Mouse (Mus musculus): ENCODE results near the gene Lst1. TPM values are rescaled to one million over a fixed set of nuclear protein-coding genes. Genes with fewer than 3 reads are reported as not detected.

Lst1 gene
- polyA plus RNA-seq, 1 experiment from 2014 or later, result 5.8 TPM

- peaks cover 16% of the 10 kb centered on the region for H3K4me1 ChIP-seq (ENCODE audit: control insufficient read depth, insufficient read depth, low read length)
- ATAC-seq (ENCODE audit: insufficient read depth, low FRiP score, low TSS enrichment) (no peak), DNase-seq (ENCODE audit: low spot score) (no peak)
- no peaks in the 10 kb centered on the region for H3K27me3 ChIP-seq (ENCODE audit: control insufficient read depth, insufficient read depth, low read length)
- no peak overlapping the region for H3K27ac ChIP-seq (ENCODE audit: low read depth, low read length)
- H3K4me2 ChIP-seq (ENCODE audit: low read depth), result no peak overlapping the region
- no peak overlapping the region for H3K9ac ChIP-seq (ENCODE audit: low read length)
- H3K4me3 ChIP-seq (ENCODE audit: low read depth, low read length), result no peak overlapping the region
- peaks cover 52% of the 10 kb centered on the region for H3K36me3 ChIP-seq (ENCODE audit: control insufficient read depth, insufficient read depth, low read length)
- no peaks in the 10 kb centered on the region for H3K9me3 ChIP-seq (ENCODE audit: control insufficient read depth, low read length)
- 86% methylated on average over 11 of the region's 11 CpGs for WGBS
Observed at GRCm38 (mm10) chr17:35161421-35161820, 26.8 kb downstream of the Lst1 start.

GRCm38 (mm10) chr17:35159638-35160037 lies 28.6 kb downstream of the Lst1 start:
- no peak overlapping the region for H3K4me3 ChIP-seq (ENCODE audit: low read depth, low read length)
- no peak overlapping the region for H3K4me2 ChIP-seq (ENCODE audit: low read depth)
- 93% methylated on average over 7 of the region's 7 CpGs for WGBS
- no peak for DNase-seq (ENCODE audit: low spot score)
- no peak for ATAC-seq (ENCODE audit: insufficient read depth, low FRiP score, low TSS enrichment)
- no peak overlapping the region for H3K27ac ChIP-seq (ENCODE audit: low read depth, low read length)
- H3K9ac ChIP-seq (ENCODE audit: low read length), result no peak overlapping the region
- H3K36me3 ChIP-seq (ENCODE audit: control insufficient read depth, insufficient read depth, low read length), result peaks cover 70% of the 10 kb centered on the region
- no peaks in the 10 kb centered on the region for H3K9me3 ChIP-seq (ENCODE audit: control insufficient read depth, low read length)
- H3K4me1 ChIP-seq (ENCODE audit: control insufficient read depth, insufficient read depth, low read length), result peaks cover 8% of the 10 kb centered on the region
- no peaks in the 10 kb centered on the region for H3K27me3 ChIP-seq (ENCODE audit: control insufficient read depth, insufficient read depth, low read length)

GRCm38 (mm10) chr17:35158850-35159593 lies 29.2 kb downstream of the Lst1 start:
- H3K9me3 ChIP-seq (ENCODE audit: control insufficient read depth, low read length), result no peaks in the 10 kb centered on the region
- peaks cover 8% of the 10 kb centered on the region for H3K4me1 ChIP-seq (ENCODE audit: control insufficient read depth, insufficient read depth, low read length)
- no peak overlapping the region for H3K27ac ChIP-seq (ENCODE audit: low read depth, low read length)
- no peak overlapping the region for H3K4me3 ChIP-seq (ENCODE audit: low read depth, low read length)
- H3K36me3 ChIP-seq (ENCODE audit: control insufficient read depth, insufficient read depth, low read length), result peaks cover 76% of the 10 kb centered on the region
- no peaks in the 10 kb centered on the region for H3K27me3 ChIP-seq (ENCODE audit: control insufficient read depth, insufficient read depth, low read length)
- WGBS, result 97% methylated on average over 16 of the region's 16 CpGs
- ATAC-seq (ENCODE audit: insufficient read depth, low FRiP score, low TSS enrichment), result no peak
- DNase-seq (ENCODE audit: low spot score), result no peak
- H3K4me2 ChIP-seq (ENCODE audit: low read depth), result no peak overlapping the region
- H3K9ac ChIP-seq (ENCODE audit: low read length), result no peak overlapping the region

- Histone ChIP-seq H3K27me3 (ENCODE audit: control insufficient read depth, insufficient read depth, low read length) (no peaks in the 10 kb centered on the region), H3K9me3 (ENCODE audit: control insufficient read depth, low read length) (no peaks in the 10 kb centered on the region), H3K36me3 (ENCODE audit: control insufficient read depth, insufficient read depth, low read length) (peaks cover 89% of the 10 kb centered on the region), H3K4me3 (ENCODE audit: low read depth, low read length) (no peak overlapping the region), H3K4me2 (ENCODE audit: low read depth) (no peak overlapping the region), H3K4me1 (ENCODE audit: control insufficient read depth, insufficient read depth, low read length) (peaks cover 3% of the 10 kb centered on the region), H3K9ac (ENCODE audit: low read length) (no peak overlapping the region), H3K27ac (ENCODE audit: low read depth, low read length) (no peak overlapping the region)
- no peak for DNase-seq (ENCODE audit: low spot score)
- WGBS, result 94% methylated on average over 8 of the region's 8 CpGs
- no peak for ATAC-seq (ENCODE audit: insufficient read depth, low FRiP score, low TSS enrichment)
Observed at GRCm38 (mm10) chr17:35157661-35158175, 30.5 kb downstream of the Lst1 start.

- no peak for DNase-seq (ENCODE audit: low spot score)
- no peaks in the 10 kb centered on the region for H3K9me3 ChIP-seq (ENCODE audit: control insufficient read depth, low read length)
- H3K36me3 ChIP-seq (ENCODE audit: control insufficient read depth, insufficient read depth, low read length), result peaks cover 90% of the 10 kb centered on the region
- no peak overlapping the region for H3K4me3 ChIP-seq (ENCODE audit: low read depth, low read length)
- no peaks in the 10 kb centered on the region for H3K27me3 ChIP-seq (ENCODE audit: control insufficient read depth, insufficient read depth, low read length)
- no peak overlapping the region for H3K4me2 ChIP-seq (ENCODE audit: low read depth)
- H3K4me1 ChIP-seq (ENCODE audit: control insufficient read depth, insufficient read depth, low read length), result no peaks in the 10 kb centered on the region; the same call in 1 of the 2 replicates
- no peak for ATAC-seq (ENCODE audit: insufficient read depth, low FRiP score, low TSS enrichment)
- 94% methylated on average over 8 of the region's 8 CpGs for WGBS
- no peak overlapping the region for H3K9ac ChIP-seq (ENCODE audit: low read length)
- no peak overlapping the region for H3K27ac ChIP-seq (ENCODE audit: low read depth, low read length)
Observed at GRCm38 (mm10) chr17:35157254-35157653, 31.0 kb downstream of the Lst1 start.

GRCm38 (mm10) chr17:35156461-35157200 lies 31.6 kb downstream of the Lst1 start:
- no peaks in the 10 kb centered on the region for H3K4me1 ChIP-seq (ENCODE audit: control insufficient read depth, insufficient read depth, low read length)
- H3K9me3 ChIP-seq (ENCODE audit: control insufficient read depth, low read length), result no peaks in the 10 kb centered on the region
- no peaks in the 10 kb centered on the region for H3K27me3 ChIP-seq (ENCODE audit: control insufficient read depth, insufficient read depth, low read length)
- no peak for DNase-seq (ENCODE audit: low spot score)
- ATAC-seq (ENCODE audit: insufficient read depth, low FRiP score, low TSS enrichment), result no peak
- H3K9ac ChIP-seq (ENCODE audit: low read length), result no peak overlapping the region
- peaks cover 90% of the 10 kb centered on the region for H3K36me3 ChIP-seq (ENCODE audit: control insufficient read depth, insufficient read depth, low read length)
- no peak overlapping the region for H3K4me3 ChIP-seq (ENCODE audit: low read depth, low read length)
- H3K4me2 ChIP-seq (ENCODE audit: low read depth), result no peak overlapping the region
- 92% methylated on average over 33 of the region's 33 CpGs for WGBS
- no peak overlapping the region for H3K27ac ChIP-seq (ENCODE audit: low read depth, low read length)

- Histone ChIP-seq H3K36me3 (ENCODE audit: control insufficient read depth, insufficient read depth, low read length) (peaks cover 90% of the 10 kb centered on the region), H3K9me3 (ENCODE audit: control insufficient read depth, low read length) (no peaks in the 10 kb centered on the region), H3K4me3 (ENCODE audit: low read depth, low read length) (no peak overlapping the region), H3K9ac (ENCODE audit: low read length) (no peak overlapping the region), H3K4me2 (ENCODE audit: low read depth) (no peak overlapping the region), H3K4me1 (ENCODE audit: control insufficient read depth, insufficient read depth, low read length) (no peaks in the 10 kb centered on the region), H3K27ac (ENCODE audit: low read depth, low read length) (no peak overlapping the region), H3K27me3 (ENCODE audit: control insufficient read depth, insufficient read depth, low read length) (no peaks in the 10 kb centered on the region)
- 94% methylated on average over 12 of the region's 12 CpGs for WGBS
- DNase-seq (ENCODE audit: low spot score), result no peak
- ATAC-seq (ENCODE audit: insufficient read depth, low FRiP score, low TSS enrichment), result no peak
Observed at GRCm38 (mm10) chr17:35155451-35155850, 32.8 kb downstream of the Lst1 start.

GRCm38 (mm10) chr17:35154616-35155015 lies 33.6 kb downstream of the Lst1 start:
- no peak overlapping the region for H3K4me3 ChIP-seq (ENCODE audit: low read depth, low read length)
- WGBS, result 82% methylated on average over 7 of the region's 7 CpGs
- ATAC-seq (ENCODE audit: insufficient read depth, low FRiP score, low TSS enrichment), result no peak
- DNase-seq (ENCODE audit: low spot score), result no peak
- H3K4me1 ChIP-seq (ENCODE audit: control insufficient read depth, insufficient read depth, low read length), result no peaks in the 10 kb centered on the region
- no peaks in the 10 kb centered on the region for H3K27me3 ChIP-seq (ENCODE audit: control insufficient read depth, insufficient read depth, low read length)
- H3K9ac ChIP-seq (ENCODE audit: low read length), result no peak overlapping the region
- H3K36me3 ChIP-seq (ENCODE audit: control insufficient read depth, insufficient read depth, low read length), result peaks cover 89% of the 10 kb centered on the region
- H3K27ac ChIP-seq (ENCODE audit: low read depth, low read length), result no peak overlapping the region
- H3K4me2 ChIP-seq (ENCODE audit: low read depth), result no peak overlapping the region
- H3K9me3 ChIP-seq (ENCODE audit: control insufficient read depth, low read length), result no peaks in the 10 kb centered on the region

Measured in neural tube, embryonic 11.5 days (tissue).